ENCODE assay signal across 18 mouse cellular contexts in the genomic region with DNA sequence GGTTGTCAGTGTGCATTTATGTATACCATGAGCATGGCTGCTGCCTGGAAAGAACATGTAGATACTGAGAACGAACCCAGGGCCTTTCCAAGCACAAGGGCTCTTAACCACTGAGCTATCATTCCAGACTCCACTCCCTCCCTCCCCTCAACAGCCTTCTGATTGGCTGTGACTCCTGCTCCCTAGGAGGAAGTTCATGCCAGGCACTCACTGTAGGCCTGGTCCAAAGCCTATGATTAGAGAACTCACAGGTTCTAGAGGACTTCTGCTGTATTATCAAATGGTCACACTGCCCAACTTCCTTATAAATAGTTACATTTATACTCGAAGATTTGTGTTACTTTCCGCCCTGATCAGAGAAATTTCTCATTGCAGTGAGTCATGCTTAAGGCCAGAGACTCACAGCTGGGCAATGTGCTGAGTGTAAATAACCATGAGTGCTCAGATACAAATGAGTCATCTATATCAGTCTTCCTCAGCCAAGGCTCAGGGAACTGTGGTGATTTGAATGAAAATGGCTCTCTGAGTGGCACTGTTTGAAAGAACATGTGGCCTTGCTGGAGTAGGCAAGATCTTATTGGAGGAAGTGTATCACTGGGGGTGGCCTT. TPM values are rescaled to one million over a fixed set of nuclear protein-coding genes. Genes with fewer than 3 reads are reported as not detected.
A peak's percentile ranks its signal among the peaks of the same experiment; 100 is the strongest.
DNase-seq lines count a peak whose midpoint lies in the region; ATAC-seq and TF ChIP-seq lines count a peak whose summit lies in the region.
"Had no signal": no experiment of that assay in that cellular context is flagged by ENCODE, and none has a peak within 500 bp of the region (broad histone marks: within the 10 kb centered on the region; RNA-seq: fewer than 3 reads in every experiment).

No protein-coding gene starts in this region.

- no peaks in the 10 kb centered on the region for H3K27me3 ChIP-seq in lung, postnatal 0 days (replicated peaks; ENCODE audit: insufficient read depth, low read length)
- no peaks in the 10 kb centered on the region for H3K27me3 ChIP-seq in stomach, embryonic 15.5 days (replicated peaks)
- H3K27me3 ChIP-seq in hindbrain, embryonic 12.5 days = no peaks in the 10 kb centered on the region
- H3K27me3 ChIP-seq: embryonic facial prominence, embryonic 15.5 days; heart, embryonic 12.5 days; hindbrain, embryonic 15.5 days had no signal

- no peaks in the 10 kb centered on the region for H3K4me1 ChIP-seq in lung, postnatal 0 days (ENCODE audit: insufficient read depth, low read depth, low read length)
- no peaks in the 10 kb centered on the region for H3K4me1 ChIP-seq in lung, adult 2 months (ENCODE audit: control insufficient read depth, insufficient read depth, low read length)
- peaks cover 17% of the 10 kb centered on the region for H3K4me1 ChIP-seq in bone marrow macrophage, adult 2 months (ENCODE audit: control insufficient read depth, insufficient read depth, low read length)
- no peaks in the 10 kb centered on the region for H3K4me1 ChIP-seq in stomach, embryonic 15.5 days
- peaks cover 2% of the 10 kb centered on the region; the same call in 1 of the 2 replicates for H3K4me1 ChIP-seq in hindbrain, embryonic 12.5 days
- H3K4me1 ChIP-seq: embryonic facial prominence, embryonic 15.5 days; heart, embryonic 12.5 days had no signal

- TF ChIP-seq CTCF in lung, postnatal 0 days (IDR thresholded peaks at IDR 0.05) = no peak
- no peak for TF ChIP-seq CTCF in lung, adult 2 months (IDR thresholded peaks at IDR 0.05; ENCODE audit: insufficient read depth, low read length)
- no peak for TF ChIP-seq CTCF in bone marrow macrophage, adult 2 months (IDR thresholded peaks at IDR 0.05; ENCODE audit: low read depth, low read length)

- intact Hi-C loops in heart, postnatal 10 days (cut with DNase I) = loop anchor here (5.0 kb wide), 1 partner anchor 782 kb away; no protein-coding TSS in a partner anchor

- no peak overlapping the region for H3K4me3 ChIP-seq in lung, postnatal 0 days (ENCODE audit: low read depth, low read length)
- no peak overlapping the region for H3K4me3 ChIP-seq in lung, adult 2 months (replicated peaks; ENCODE audit: extremely low read depth, low read depth, low read length)
- H3K4me3 ChIP-seq in bone marrow macrophage, adult 2 months (ENCODE audit: insufficient read depth, low read length) = no peak overlapping the region
- H3K4me3 ChIP-seq in stomach, embryonic 15.5 days (replicated peaks) = no peak overlapping the region
- H3K4me3 ChIP-seq in hindbrain, embryonic 12.5 days = no peak overlapping the region
- H3K4me3 ChIP-seq: embryonic facial prominence, embryonic 15.5 days; heart, embryonic 12.5 days; hindbrain, embryonic 15.5 days had no signal

- peak; percentile 52; the same call in 1 of the 2 replicates for ATAC-seq in lung, postnatal 0 days
- peak; percentile 31; the same call in 1 of the 2 replicates for ATAC-seq in stomach, embryonic 15.5 days (ENCODE audit: insufficient read depth, low FRiP score, low read depth)
- ATAC-seq in hindbrain, embryonic 12.5 days (ENCODE audit: low FRiP score) = no peak
- ATAC-seq: forebrain, embryonic 14.5 days had no signal

- no peak for TF ChIP-seq POLR2A in lung, adult 2 months (IDR thresholded peaks at IDR 0.05; ENCODE audit: borderline replicate concordance, extremely low read depth, low read depth, low read length)
- TF ChIP-seq POLR2A in bone marrow macrophage, adult 2 months (IDR thresholded peaks at IDR 0.05; ENCODE audit: borderline replicate concordance, low read depth, low read length) = no peak

- H3K36me3 ChIP-seq in lung, postnatal 0 days (ENCODE audit: insufficient read depth, low read length) = no peaks in the 10 kb centered on the region
- no peaks in the 10 kb centered on the region for H3K36me3 ChIP-seq in stomach, embryonic 15.5 days
- H3K36me3 ChIP-seq in hindbrain, embryonic 12.5 days = no peaks in the 10 kb centered on the region
- H3K36me3 ChIP-seq: embryonic facial prominence, embryonic 15.5 days; heart, embryonic 12.5 days; hindbrain, embryonic 15.5 days had no signal

- TF ChIP-seq EP300 in lung, postnatal 0 days (IDR thresholded peaks at IDR 0.05) = no peak

- peak; percentile 17 for DNase-seq in lung, postnatal 0 days (ENCODE audit: low spot score)
- no peak for DNase-seq in lung, adult 2 months
- peak; percentile 53 for DNase-seq in MN1 (ENCODE audit: low spot score)
- DNase-seq in testis, postnatal 14 days (ENCODE audit: low spot score) = no peak
- DNase-seq in heart, postnatal 10 days = no peak
- DNase-seq: gastrocnemius, postnatal 14 days; kidney, adult 18-20 months; lung, postnatal 14 days; right cerebral cortex, postnatal 25 days had no signal

- H3K4me2 ChIP-seq in lung, postnatal 0 days (replicated peaks; ENCODE audit: low read depth, low read length) = no peak overlapping the region
- no peak overlapping the region for H3K4me2 ChIP-seq in stomach, embryonic 15.5 days
- no peak overlapping the region for H3K4me2 ChIP-seq in hindbrain, embryonic 12.5 days (replicated peaks)
- H3K4me2 ChIP-seq: embryonic facial prominence, embryonic 15.5 days; heart, embryonic 12.5 days; hindbrain, embryonic 15.5 days; liver, embryonic 11.5 days; midbrain, embryonic 11.5 days had no signal

- no peak overlapping the region for H3K9ac ChIP-seq in lung, postnatal 0 days (replicated peaks; ENCODE audit: low read depth)
- no peak overlapping the region for H3K9ac ChIP-seq in stomach, embryonic 15.5 days
- H3K9ac ChIP-seq in hindbrain, embryonic 12.5 days = no peak overlapping the region
- H3K9ac ChIP-seq: embryonic facial prominence, embryonic 15.5 days; heart, embryonic 12.5 days; hindbrain, embryonic 15.5 days had no signal

- 48% methylated on average over 3 of the region's 3 CpGs for WGBS in lung, postnatal 0 days
- 49% methylated on average over 3 of the region's 3 CpGs for WGBS in lung, adult 2 months
- WGBS in stomach, embryonic 15.5 days = 61% methylated on average over 3 of the region's 3 CpGs
- WGBS in hindbrain, embryonic 12.5 days = 76% methylated on average over 3 of the region's 3 CpGs

- no peak overlapping the region for H3K27ac ChIP-seq in lung, postnatal 0 days (ENCODE audit: low read length)
- H3K27ac ChIP-seq in bone marrow macrophage, adult 2 months (ENCODE audit: insufficient read depth, low read depth, low read length) = peak overlapping the region; percentile 62
- no peak overlapping the region for H3K27ac ChIP-seq in stomach, embryonic 15.5 days
- H3K27ac ChIP-seq in hindbrain, embryonic 12.5 days = no peak overlapping the region
- H3K27ac ChIP-seq: embryonic facial prominence, embryonic 15.5 days; hindbrain, embryonic 15.5 days had no signal

- H3K9me3 ChIP-seq in lung, postnatal 0 days (ENCODE audit: low read length) = no peaks in the 10 kb centered on the region
- no peaks in the 10 kb centered on the region for H3K9me3 ChIP-seq in stomach, embryonic 15.5 days
- no peaks in the 10 kb centered on the region for H3K9me3 ChIP-seq in hindbrain, embryonic 12.5 days (replicated peaks)
- H3K9me3 ChIP-seq: embryonic facial prominence, embryonic 15.5 days; heart, embryonic 12.5 days; hindbrain, embryonic 15.5 days had no signal

RNA-seq across cellular contexts. Expression of gene Apbb1ip, which starts 49.9 kb away (rescaled TPM):
- 5.3 and 5.5 TPM in 2 replicates for polyA plus RNA-seq in lung, postnatal 0 days (2015; fragmentation: Nextera tagmentation; extraction: Ambion mirVana)
- 5.5 and 6.1 TPM in 2 replicates for polyA plus RNA-seq in lung, adult 2 months (2012; rRNA removed)
- polyA plus RNA-seq in bone marrow macrophage, adult 2 months (2012; ENCODE audit: insufficient read depth, insufficient read length, missing spikeins) = 171 and 182 TPM in 2 replicates
- 2.0 and 4.2 TPM in 2 replicates for polyA plus RNA-seq in stomach, embryonic 15.5 days (2015; fragmentation: Nextera tagmentation; extraction: Ambion mirVana)
- 0.65 and 1.7 TPM in 2 replicates for polyA plus RNA-seq in hindbrain, embryonic 12.5 days (2016; fragmentation: Nextera tagmentation; extraction: Ambion mirVana)
- 1 to 10 TPM; 3.0 to 3.2 TPM for total RNA-seq in heart, postnatal 10 days (2021)

Comparison
In these comparisons a context has a peak if more than half of its experiments do, and no peak if none do; other contexts are left out.
1. DNase-seq: peak in lung, postnatal 0 days (single experiment) and MN1 (single experiment); none in lung, adult 2 months (single experiment), testis, postnatal 14 days (single experiment) and heart, postnatal 10 days (0 of 2).
2. RNA of gene Apbb1ip, which starts 49.9 kb away (polyA plus RNA-seq): 171 to 182 TPM in bone marrow macrophage, adult 2 months; 5.5 to 6.1 TPM in lung, adult 2 months, 5.3 to 5.5 TPM in lung, postnatal 0 days, 2.0 to 4.2 TPM in stomach, embryonic 15.5 days and 0.65 to 1.7 TPM in hindbrain, embryonic 12.5 days; every median in the first group is over 10 times any median in the second.